Mouse (Mus musculus) granulocyte monocyte progenitor cell, adult 5-6 weeks (primary cell): ENCODE results near the gene Olfr744. TPM values are rescaled to one million over a fixed set of nuclear protein-coding genes. Genes with fewer than 3 reads are reported as not detected.
"Not testable (repeated sequence)": the region's sequence is repeated elsewhere in the genome, so short reads cannot be mapped to it uniquely, and the experiment has no call there.

ENCODE experiments used
- ATAC-seq: replicated peaks from 2 replicates; pipeline ENCODE4 v1.8.0; 2016; ENCODE audit warnings: mild to moderate bottlenecking, moderate TSS enrichment, inconsistent platforms; ENCODE audit not compliant: poor library complexity, severe bottlenecking
- total RNA-seq, 2 experiments: library from RNA; stranded (forward) in 1 of 2; stranded (reverse) in 1 of 2; fragments of 200-712, 200-1000 nt in 1 of 2; fragments of >200 nt in 1 of 2; fragmentation: Nextera tagmentation in 1 of 2; gene quantifications; 2 replicates each; pipeline ENCODE4 v1.2.3; 2014 to 2017

Olfr744 gene
- total RNA-seq (2014; fragmentation: Nextera tagmentation): not detected in 2 replicates
- total RNA-seq (2017): not detected in 2 replicates

- ATAC-seq: no peak
These were observed at the start of gene Olfr744 for GRCm38 (mm10) chr14:50614579-50614978. Olfr744 (plus strand) TSS chr14:50614879.

GRCm38 (mm10) chr14:50573056-50573455 lies 41.6 kb upstream of the Olfr744 start:
- ATAC-seq: not testable (repeated sequence)

GRCm38 (mm10) chr14:50639088-50639487 lies 24.4 kb downstream of the Olfr744 start, which contains the start of gene Olfr745:
Olfr745 (plus strand) TSS chr14:50639388.
- ATAC-seq: no peak

- no peak for ATAC-seq
These were observed 32.1 kb downstream of the Olfr744 start, which contains the start of gene Olfr746 for GRCm38 (mm10) chr14:50646783-50647182. Olfr746 (plus strand) TSS chr14:50647083.

Other genes starting within 250 kb of the Olfr744 start
- not detected in 2 replicates for gene Olfr736, start 233.7 kb upstream of the Olfr744 start, total RNA-seq (2014; fragmentation: Nextera tagmentation)
- not detected in 2 replicates for gene Olfr736, start 233.7 kb upstream of the Olfr744 start, total RNA-seq (2017)
- not detected in 2 replicates for gene Olfr738, start 207.3 kb upstream of the Olfr744 start, total RNA-seq (2014; fragmentation: Nextera tagmentation)
- gene Olfr738, start 207.3 kb upstream of the Olfr744 start, total RNA-seq (2017): not detected in 2 replicates
- not detected in 2 replicates for gene Olfr739, start 196.3 kb upstream of the Olfr744 start, total RNA-seq (2014; fragmentation: Nextera tagmentation)
- not detected in 2 replicates for gene Olfr739, start 196.3 kb upstream of the Olfr744 start, total RNA-seq (2017)
- gene Olfr740, start 169.3 kb upstream of the Olfr744 start, total RNA-seq (2014; fragmentation: Nextera tagmentation): not detected in 2 replicates
- gene Olfr740, start 169.3 kb upstream of the Olfr744 start, total RNA-seq (2017): not detected in 2 replicates
- gene Olfr741, start 142.1 kb upstream of the Olfr744 start, total RNA-seq (2014; fragmentation: Nextera tagmentation): not detected in 2 replicates
- not detected in 2 replicates for gene Olfr741, start 142.1 kb upstream of the Olfr744 start, total RNA-seq (2017)
- gene Olfr742, start 111.3 kb upstream of the Olfr744 start, total RNA-seq (2014; fragmentation: Nextera tagmentation): not detected in 2 replicates
- not detected in 2 replicates for gene Olfr742, start 111.3 kb upstream of the Olfr744 start, total RNA-seq (2017)
- not detected in 2 replicates for gene Olfr743, start 93.0 kb upstream of the Olfr744 start, total RNA-seq (2014; fragmentation: Nextera tagmentation)
- gene Olfr743, start 93.0 kb upstream of the Olfr744 start, total RNA-seq (2017): not detected in 2 replicates
- gene Olfr745, start 24.5 kb downstream of the Olfr744 start, total RNA-seq (2014; fragmentation: Nextera tagmentation): not detected in 2 replicates
- gene Olfr745, start 24.5 kb downstream of the Olfr744 start, total RNA-seq (2017): not detected in 2 replicates
- gene Olfr746, start 32.2 kb downstream of the Olfr744 start, total RNA-seq (2014; fragmentation: Nextera tagmentation): not detected in 2 replicates
- gene Olfr746, start 32.2 kb downstream of the Olfr744 start, total RNA-seq (2017): not detected in 2 replicates
- not detected in 2 replicates for gene Olfr747, start 78.3 kb downstream of the Olfr744 start, total RNA-seq (2014; fragmentation: Nextera tagmentation)
- not detected in 2 replicates for gene Olfr747, start 78.3 kb downstream of the Olfr744 start, total RNA-seq (2017)
- gene Olfr748, start 92.5 kb downstream of the Olfr744 start, total RNA-seq (2014; fragmentation: Nextera tagmentation): not detected in 2 replicates
- not detected in 2 replicates for gene Olfr748, start 92.5 kb downstream of the Olfr744 start, total RNA-seq (2017)
- not detected in 2 replicates for gene Olfr749, start 130.2 kb downstream of the Olfr744 start, total RNA-seq (2014; fragmentation: Nextera tagmentation)
- not detected in 2 replicates for gene Olfr749, start 130.2 kb downstream of the Olfr744 start, total RNA-seq (2017)
- 43.2 and 47.1 TPM in 2 replicates for gene Ttc5, start 170.6 kb downstream of the Olfr744 start, total RNA-seq (2014; fragmentation: Nextera tagmentation)
- gene Ttc5, start 170.6 kb downstream of the Olfr744 start, total RNA-seq (2017): 39.8 and 54.4 TPM in 2 replicates
- gene Ccnb1ip1, start 192.9 kb downstream of the Olfr744 start, total RNA-seq (2014; fragmentation: Nextera tagmentation): not detected in 2 replicates
- gene Ccnb1ip1, start 192.9 kb downstream of the Olfr744 start, total RNA-seq (2017): not detected in 2 replicates
- 61.2 and 110 TPM in 2 replicates for gene Parp2, start 193.0 kb downstream of the Olfr744 start, total RNA-seq (2014; fragmentation: Nextera tagmentation)
- 85.2 and 92.3 TPM in 2 replicates for gene Parp2, start 193.0 kb downstream of the Olfr744 start, total RNA-seq (2017)